Mouse (Mus musculus) myocyte (in vitro differentiated cells): ENCODE data around the gene Sec14l3. TPM values are rescaled to one million over a fixed set of nuclear protein-coding genes. Genes with fewer than 3 reads are reported as not detected.

Source experiments
- H3K27me3 ChIP-seq: one replicate; pipeline ENCODE4 v1.6.1; 2011; ENCODE audit not compliant: control insufficient read depth, insufficient read depth, insufficient read length
- H3K36me3 ChIP-seq: one replicate; pipeline ENCODE4 v1.6.1; 2011; ENCODE audit not compliant: control insufficient read depth, insufficient read depth
- H3K4me2 ChIP-seq: one replicate; pipeline ENCODE4 v1.6.1; 2011; ENCODE audit warnings: low read depth, control low read depth
- H3K4me3 ChIP-seq: one replicate; pipeline ENCODE4 v1.5.1; 2011; ENCODE audit warnings: mild to moderate bottlenecking, control low read depth, moderate library complexity
- H3K79me2 ChIP-seq: one replicate; pipeline ENCODE4 v1.6.1; 2011; ENCODE audit not compliant: control insufficient read depth, insufficient read depth
- H3ac ChIP-seq: one replicate; pipeline ENCODE4 v1.6.1; 2011; ENCODE audit not compliant: control insufficient read depth, insufficient read length
- CEBPB ChIP-seq: IDR thresholded peaks from 2 replicates; pipeline ENCODE4 v1.6.1; 2011; ENCODE audit warnings: mild to moderate bottlenecking, moderate library complexity; ENCODE audit not compliant: poor library complexity, insufficient read depth, severe bottlenecking
- E2F4 ChIP-seq: IDR thresholded peaks from one replicate; pipeline ENCODE4 v1.6.1; 2011; ENCODE audit warnings: mild to moderate bottlenecking, control low read depth, moderate library complexity; ENCODE audit not compliant: insufficient read depth
- MAX ChIP-seq: IDR thresholded peaks from one replicate; pipeline ENCODE4 v1.6.1; 2011; ENCODE audit warnings: low read depth, mild to moderate bottlenecking, control low read depth
- MYOD1 ChIP-seq, 3 experiments: IDR thresholded peaks; one replicate each; pipeline ENCODE4 v1.6.1; 2011; ENCODE audit warnings: control low read depth in 2 of 3, low read depth in 2 of 3, mild to moderate bottlenecking in 2 of 3, moderate library complexity in 1 of 3; ENCODE audit not compliant: insufficient read length in 2 of 3, control insufficient read depth in 1 of 3
- MYOG ChIP-seq, 3 experiments: IDR thresholded peaks; one replicate each; pipeline ENCODE4 v1.6.1; 2011; ENCODE audit warnings: control low read depth in 2 of 3, low read depth in 2 of 3, mild to moderate bottlenecking in 2 of 3; ENCODE audit not compliant: insufficient read length in 2 of 3, control insufficient read depth in 1 of 3, insufficient read depth in 1 of 3
- POLR2A ChIP-seq: IDR thresholded peaks from one replicate; pipeline ENCODE4 v1.6.1; 2011; ENCODE audit warnings: low read depth, mild to moderate bottlenecking, control low read depth, moderate library complexity; ENCODE audit not compliant: insufficient read length
- POLR2AphosphoS2 ChIP-seq: IDR thresholded peaks from one replicate; pipeline ENCODE4 v1.6.1; 2011; ENCODE audit warnings: low read depth, control low read depth; ENCODE audit not compliant: insufficient read length
- REST ChIP-seq: IDR thresholded peaks from one replicate; pipeline ENCODE4 v1.6.1; 2011; ENCODE audit warnings: mild to moderate bottlenecking, control low read depth, moderate library complexity; ENCODE audit not compliant: insufficient read depth, insufficient read length
- SRF ChIP-seq: IDR thresholded peaks from one replicate; pipeline ENCODE4 v1.6.1; 2011; ENCODE audit warnings: low read depth; ENCODE audit not compliant: control insufficient read depth, insufficient read length
- TCF12 ChIP-seq: IDR thresholded peaks from one replicate; pipeline ENCODE4 v1.6.1; 2011; ENCODE audit warnings: mild to moderate bottlenecking, control low read depth; ENCODE audit not compliant: poor library complexity, insufficient read depth, severe bottlenecking
- TCF3 ChIP-seq: IDR thresholded peaks from one replicate; pipeline ENCODE4 v1.6.1; 2011; ENCODE audit warnings: low read depth, control low read depth; ENCODE audit not compliant: insufficient read length
- USF1 ChIP-seq: IDR thresholded peaks from one replicate; pipeline ENCODE4 v1.6.1; 2011; ENCODE audit warnings: low read depth, mild to moderate bottlenecking, control low read depth, moderate library complexity
- polyA plus RNA-seq: library from polyadenylated mRNA; unstranded; fragments of >200 nt; fragmentation: generic; extraction: Trizol; gene quantifications from one replicate; pipeline ENCODE4 v1.2.1, GENCODE M21; 2012; ENCODE audit warnings: missing spikeins

Gene Sec14l3
- polyA plus RNA-seq, 1 experiment: not detected

DNA sequence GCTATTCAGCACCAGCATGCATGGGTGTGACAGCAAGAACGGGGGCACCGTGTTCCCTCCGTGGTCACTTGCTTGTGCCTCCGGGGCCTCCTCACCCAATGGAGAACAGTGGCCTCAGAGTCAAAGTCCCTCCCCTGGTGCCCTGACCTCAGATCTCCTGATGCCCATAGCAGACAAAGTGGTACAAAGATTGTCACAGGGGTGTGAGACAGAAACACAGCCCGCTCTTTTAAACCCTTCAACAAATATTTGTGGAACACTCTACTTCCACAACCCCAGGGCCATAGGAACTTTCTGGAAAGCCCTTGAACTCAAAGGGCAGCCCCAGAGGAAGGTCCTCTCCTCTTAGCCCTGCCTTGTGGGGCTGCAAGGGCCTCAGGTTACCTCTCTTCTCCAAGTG lies 57.6 kb downstream of the Sec14l3 start:
- TF ChIP-seq MYOG (IDR thresholded peaks at IDR 0.05; ENCODE audit: control insufficient read depth in 1 of 3, insufficient read depth in 1 of 3, insufficient read length in 2 of 3, low read depth in 2 of 3) (no peak), POLR2A (no peak), POLR2AphosphoS2 (no peak), REST (no peak), SRF (no peak), E2F4 (no peak), MAX (no peak), CEBPB (no peak), TCF12 (no peak), TCF3 (no peak), MYOD1 (IDR thresholded peaks at IDR 0.05; ENCODE audit: control insufficient read depth in 1 of 3, insufficient read length in 2 of 3, low read depth in 2 of 3) (no peak), USF1 (no peak)
- H3K4me2 ChIP-seq: no peak overlapping the region

DNA sequence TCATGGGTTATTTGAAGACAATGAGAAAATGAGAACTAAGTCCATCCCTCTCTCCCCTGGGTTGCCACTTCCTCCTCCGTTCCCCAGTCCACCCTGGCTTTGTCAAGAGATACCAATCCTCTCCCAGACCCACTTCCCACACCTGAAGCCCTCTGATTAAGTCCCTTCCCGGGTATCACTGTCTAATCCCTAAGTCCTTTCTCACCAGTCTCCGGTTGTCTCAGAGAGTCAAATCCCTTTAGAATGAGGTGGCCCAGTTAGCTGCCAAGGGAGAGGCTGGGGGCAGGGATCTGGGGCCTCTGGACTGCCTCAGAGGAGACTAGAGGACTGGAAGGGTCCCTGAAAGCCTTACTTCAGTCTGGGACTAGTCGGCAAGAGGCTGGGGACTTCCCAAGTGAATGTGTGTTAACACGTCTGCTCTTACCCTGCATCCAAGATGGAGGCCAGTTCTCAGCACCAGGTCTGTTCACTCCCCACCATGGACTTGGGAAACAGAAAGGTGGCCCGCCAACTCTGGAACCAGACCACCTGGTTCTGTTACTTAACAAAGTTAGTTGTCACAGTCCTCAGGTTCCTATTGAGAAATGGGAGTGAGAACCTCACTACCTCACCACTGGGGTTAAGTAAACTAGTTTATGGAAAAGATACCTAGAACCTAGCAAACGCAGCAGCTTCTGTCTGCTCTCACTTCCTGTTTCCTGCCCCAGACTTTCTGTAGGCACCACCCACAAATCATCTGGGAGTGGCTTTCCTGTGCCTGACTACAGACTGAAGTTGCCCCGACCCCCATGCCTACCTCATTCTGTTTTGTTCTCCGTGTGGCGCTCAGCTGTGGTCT lies 58.3 kb downstream of the Sec14l3 start, which contains the start of gene Sec14l2:
TSS of gene Sec14l2 (minus strand) at position 674 of the 838 bp plus-strand sequence.
- TF ChIP-seq USF1 (no peak), E2F4 (no peak), MYOD1 (IDR thresholded peaks at IDR 0.05; ENCODE audit: control insufficient read depth in 1 of 3, insufficient read length in 2 of 3, low read depth in 2 of 3) (no peak), SRF (no peak), TCF3 (no peak), MAX (no peak), REST (no peak), POLR2A (no peak), TCF12 (no peak), CEBPB (no peak)
- H3K4me3 ChIP-seq: no peak within 1 kb of the TSS
- H3K79me2 ChIP-seq: no peaks in the 10 kb centered on the region
- no peak within 1 kb of the TSS for H3ac ChIP-seq
- H3K27me3 ChIP-seq: no peaks in the 10 kb centered on the region
- H3K36me3 ChIP-seq: no peaks in the 10 kb centered on the region
- H3K4me2 ChIP-seq: no peak within 1 kb of the TSS

More for the DNA sequence above, 57.6 kb downstream of the Sec14l3 start:
- H3K79me2 ChIP-seq: no peaks in the 10 kb centered on the region
- H3K27me3 ChIP-seq: no peaks in the 10 kb centered on the region
- H3ac ChIP-seq: no peak overlapping the region
- no peaks in the 10 kb centered on the region for H3K36me3 ChIP-seq
- no peak overlapping the region for H3K4me3 ChIP-seq

DNA sequence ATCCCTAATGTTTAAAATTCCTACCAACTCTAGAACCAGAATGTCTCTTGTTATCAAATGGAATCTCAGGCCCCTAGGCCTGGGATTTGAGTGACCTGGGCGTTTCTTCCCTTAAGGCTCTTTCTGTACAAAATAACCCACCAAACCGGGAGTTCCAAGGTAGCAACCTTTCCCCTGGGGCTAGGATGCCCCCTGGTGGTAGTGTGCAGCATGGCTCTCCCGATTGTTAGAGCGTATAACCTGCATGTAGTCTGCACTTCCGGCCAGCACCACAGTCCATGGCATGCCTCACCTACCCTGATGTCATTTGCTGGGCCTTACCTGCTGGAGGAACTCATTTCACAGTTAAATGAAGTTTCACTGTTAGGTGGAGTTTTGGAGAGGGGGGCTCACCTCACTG lies 59.3 kb downstream of the Sec14l3 start:
- H3K36me3 ChIP-seq: no peaks in the 10 kb centered on the region
- H3ac ChIP-seq: no peak overlapping the region
- no peaks in the 10 kb centered on the region for H3K27me3 ChIP-seq
- no peak overlapping the region for H3K4me3 ChIP-seq
- H3K4me2 ChIP-seq: no peak overlapping the region
- no peaks in the 10 kb centered on the region for H3K79me2 ChIP-seq
- no peak for TF ChIP-seq TCF12
- no peak for TF ChIP-seq TCF3
- TF ChIP-seq CEBPB: no peak
- TF ChIP-seq REST: no peak
- no peak for TF ChIP-seq MYOD1 (IDR thresholded peaks at IDR 0.05; ENCODE audit: control insufficient read depth in 1 of 3, insufficient read length in 2 of 3, low read depth in 2 of 3)
- no peak for TF ChIP-seq POLR2AphosphoS2
- TF ChIP-seq USF1: no peak
- TF ChIP-seq E2F4: no peak
- TF ChIP-seq MYOG (IDR thresholded peaks at IDR 0.05; ENCODE audit: control insufficient read depth in 1 of 3, insufficient read depth in 1 of 3, insufficient read length in 2 of 3, low read depth in 2 of 3): no peak
- TF ChIP-seq SRF: no peak
- no peak for TF ChIP-seq MAX
- TF ChIP-seq POLR2A: no peak

DNA sequence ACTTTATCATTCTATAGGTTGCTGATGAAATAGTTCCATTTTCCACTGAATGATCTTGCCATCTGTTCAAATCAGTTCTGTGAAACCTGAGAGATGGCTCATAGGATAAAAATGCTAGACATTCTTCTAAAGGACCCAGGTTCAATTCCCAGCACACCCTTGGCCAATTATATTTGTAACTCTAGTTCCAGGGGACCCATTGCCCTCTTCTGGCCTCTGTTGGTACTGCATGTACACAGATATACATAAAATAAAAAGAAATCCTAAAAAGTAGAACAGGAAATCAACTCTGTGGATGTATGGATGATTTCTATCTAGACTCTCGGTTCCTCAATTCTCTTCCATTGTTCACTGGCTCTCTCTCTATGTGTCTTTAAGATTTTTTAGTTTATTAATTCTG lies 62.4 kb downstream of the Sec14l3 start:
- H3ac ChIP-seq: no peak overlapping the region
- H3K36me3 ChIP-seq: no peaks in the 10 kb centered on the region
- H3K79me2 ChIP-seq: no peaks in the 10 kb centered on the region
- no peak overlapping the region for H3K4me2 ChIP-seq
- H3K27me3 ChIP-seq: no peaks in the 10 kb centered on the region
- no peak overlapping the region for H3K4me3 ChIP-seq
- TF ChIP-seq CEBPB (no peak), USF1 (no peak), MYOG (IDR thresholded peaks at IDR 0.05; ENCODE audit: control insufficient read depth in 1 of 3, insufficient read depth in 1 of 3, insufficient read length in 2 of 3, low read depth in 2 of 3) (no peak), TCF12 (no peak), REST (no peak), E2F4 (no peak), TCF3 (no peak), POLR2AphosphoS2 (no peak), MYOD1 (IDR thresholded peaks at IDR 0.05; ENCODE audit: control insufficient read depth in 1 of 3, insufficient read length in 2 of 3, low read depth in 2 of 3) (no peak), POLR2A (no peak), MAX (no peak), SRF (no peak)

Other genes starting within 250 kb of the Sec14l3 start
- gene Osbp2, start 200.9 kb upstream of the Sec14l3 start, polyA plus RNA-seq: 1.3 TPM
- gene 4921536K21Rik, start 169.7 kb upstream of the Sec14l3 start, polyA plus RNA-seq: 1.3 TPM
- 26.5 TPM for gene Dusp18, start 169.6 kb upstream of the Sec14l3 start, polyA plus RNA-seq
- gene Slc35e4, start 150.2 kb upstream of the Sec14l3 start, polyA plus RNA-seq: 69.6 TPM
- 16.4 TPM for gene Tcn2, start 132.7 kb upstream of the Sec14l3 start, polyA plus RNA-seq
- gene Pes1, start 100.9 kb upstream of the Sec14l3 start, polyA plus RNA-seq: 104 TPM
- gene 4930556J24Rik, start 88.1 kb upstream of the Sec14l3 start, polyA plus RNA-seq: 0.14 TPM
- gene Gal3st1, start 81.2 kb upstream of the Sec14l3 start, polyA plus RNA-seq: not detected
- not detected for gene Sec14l4, start 33.4 kb upstream of the Sec14l3 start, polyA plus RNA-seq
- 21.1 TPM for gene Mtfp1, start 30.6 kb downstream of the Sec14l3 start, polyA plus RNA-seq
- 10.9 TPM for gene Sec14l2, start 58.6 kb downstream of the Sec14l3 start, polyA plus RNA-seq
- gene Rnf215, start 70.4 kb downstream of the Sec14l3 start, polyA plus RNA-seq: 18.1 TPM
- 5.6 TPM for gene Ccdc157, start 95.5 kb downstream of the Sec14l3 start, polyA plus RNA-seq
- gene Sf3a1, start 95.5 kb downstream of the Sec14l3 start, polyA plus RNA-seq: 47.0 TPM
- 18.8 TPM for gene Tbc1d10a, start 121.9 kb downstream of the Sec14l3 start, polyA plus RNA-seq
- 3.1 TPM for gene Castor1, start 153.4 kb downstream of the Sec14l3 start, polyA plus RNA-seq
- not detected for gene Osm, start 171.6 kb downstream of the Sec14l3 start, polyA plus RNA-seq
- gene Lif, start 192.7 kb downstream of the Sec14l3 start, polyA plus RNA-seq: 5.2 TPM